Mouse (Mus musculus): ENCODE results near the gene Fbxo44.
"Not testable (repeated sequence)": the region's sequence is repeated elsewhere in the genome, so short reads cannot be mapped to it uniquely, and the experiment has no call there.

Fbxo44 gene

DNA sequence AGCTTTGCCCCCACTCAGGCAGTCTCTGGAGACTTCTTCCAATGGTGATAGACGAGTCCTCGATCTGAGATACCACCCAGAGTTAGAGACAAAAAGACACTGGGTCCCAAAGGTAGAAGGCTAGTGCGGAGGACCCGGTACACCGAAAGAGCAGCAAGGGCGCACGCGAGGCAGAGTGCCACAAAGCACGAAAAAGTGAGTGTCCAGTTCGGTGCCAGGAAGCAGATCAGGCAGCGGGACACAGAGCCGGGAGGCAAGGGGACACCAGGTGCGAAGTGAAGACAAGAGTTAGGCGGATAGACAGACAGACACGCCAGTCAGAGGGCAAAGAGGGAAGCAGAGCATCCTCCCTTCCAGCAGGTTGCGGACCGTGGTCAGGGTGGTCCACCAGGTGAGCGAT, 30.1 kb downstream of the Fbxo44 start, which contains the start of gene Mad2l2:
TSS of gene Mad2l2 (plus strand) at position 252 of the 400 bp plus-strand sequence.
- DNase-seq (ENCODE audit: low spot score): no peak

DNA sequence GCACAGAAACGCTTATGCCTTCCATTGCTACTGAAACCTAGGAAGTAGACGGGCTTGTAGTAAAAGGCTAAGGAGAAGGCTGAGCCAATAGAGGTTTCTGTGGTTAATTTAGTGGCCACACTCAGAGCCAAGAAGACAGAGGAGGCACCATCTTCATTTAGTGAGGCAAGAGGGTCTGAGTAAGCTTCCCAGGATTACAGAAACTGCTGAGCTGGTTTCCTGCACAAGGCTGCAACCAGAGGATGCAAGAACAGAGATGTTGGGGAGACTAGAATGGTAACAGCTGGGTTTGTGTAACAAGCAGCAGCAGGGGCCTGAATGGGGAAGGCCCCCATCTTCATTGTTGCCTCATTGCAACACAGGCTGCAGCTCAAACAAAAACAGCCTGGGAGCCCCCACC, 31.6 kb downstream of the Fbxo44 start:
- DNase-seq (ENCODE audit: low spot score): no peak

DNA sequence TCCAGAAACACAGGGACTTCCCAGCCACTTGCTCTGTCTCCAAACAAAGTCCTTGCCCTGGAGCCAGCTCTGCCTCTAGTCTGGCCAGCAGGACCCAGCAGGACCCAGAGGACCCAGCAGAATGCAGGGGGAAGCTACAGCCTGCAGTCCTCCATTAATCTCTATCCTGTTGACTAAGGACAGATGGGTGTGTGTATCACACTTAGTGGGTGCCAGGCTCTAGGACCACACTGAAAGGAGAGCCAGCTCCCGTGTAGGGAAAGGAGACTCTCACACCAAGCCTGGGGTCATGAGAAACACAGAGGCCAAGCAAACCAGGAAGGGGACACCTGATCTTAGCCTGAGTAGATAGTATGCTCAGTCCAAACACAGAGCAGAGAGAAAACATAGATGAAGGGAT, 32.0 kb downstream of the Fbxo44 start:
- DNase-seq (ENCODE audit: low spot score): no peak

DNA sequence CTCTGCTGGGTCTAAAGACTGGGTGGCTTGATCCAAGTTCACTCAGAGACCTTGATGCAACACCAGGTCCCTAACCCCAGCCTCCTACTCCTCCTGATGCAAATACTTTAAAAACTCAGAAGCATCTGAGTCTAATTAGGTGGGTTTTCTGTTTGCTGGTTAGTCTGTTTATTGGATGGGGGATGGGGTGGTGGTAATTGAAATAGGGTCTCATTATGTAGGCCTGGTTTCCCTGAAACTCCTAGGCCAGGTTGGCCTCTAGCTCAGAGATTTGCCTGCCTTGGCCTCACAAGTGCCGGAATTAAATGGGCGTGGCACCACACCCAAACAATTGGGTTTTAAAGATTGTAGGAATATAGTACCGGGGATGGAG, 37.6 kb downstream of the Fbxo44 start:
- no peak for DNase-seq (ENCODE audit: low spot score)

DNA sequence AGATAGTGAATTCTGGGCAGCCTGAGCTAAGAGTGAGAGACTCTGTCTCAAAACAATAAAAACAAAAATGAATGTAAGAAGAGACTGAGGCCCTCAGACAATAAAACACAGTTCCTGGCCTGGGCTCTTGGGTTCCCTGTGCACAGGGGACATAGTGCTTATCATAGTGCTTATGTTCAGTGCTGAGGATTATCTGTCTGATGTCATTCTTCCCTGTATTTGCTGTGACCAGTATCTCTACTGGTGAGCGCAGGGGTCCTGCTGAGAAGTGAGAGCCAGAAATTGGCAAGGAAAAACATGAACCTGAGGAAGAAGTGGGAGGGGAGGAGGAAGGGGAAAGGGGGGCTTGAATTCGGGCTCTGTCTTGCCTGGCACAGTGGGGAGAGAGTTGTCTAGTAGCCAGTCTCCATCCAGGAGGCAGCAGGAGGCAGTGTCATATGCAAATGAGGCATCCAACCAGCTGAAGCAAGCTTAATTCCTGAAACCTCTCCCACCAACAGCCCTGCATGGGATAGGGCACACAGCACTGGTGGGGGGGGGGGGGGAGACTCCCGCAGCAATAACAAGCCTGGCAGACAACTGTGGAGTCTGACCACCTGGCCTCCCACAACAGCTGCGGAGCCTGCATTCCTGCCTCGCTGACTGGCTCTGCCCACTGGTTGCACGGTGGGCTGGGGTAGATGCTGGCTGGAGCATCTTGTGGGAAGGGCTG, 38.1 kb downstream of the Fbxo44 start:
- no peak for DNase-seq (ENCODE audit: low spot score)

DNA sequence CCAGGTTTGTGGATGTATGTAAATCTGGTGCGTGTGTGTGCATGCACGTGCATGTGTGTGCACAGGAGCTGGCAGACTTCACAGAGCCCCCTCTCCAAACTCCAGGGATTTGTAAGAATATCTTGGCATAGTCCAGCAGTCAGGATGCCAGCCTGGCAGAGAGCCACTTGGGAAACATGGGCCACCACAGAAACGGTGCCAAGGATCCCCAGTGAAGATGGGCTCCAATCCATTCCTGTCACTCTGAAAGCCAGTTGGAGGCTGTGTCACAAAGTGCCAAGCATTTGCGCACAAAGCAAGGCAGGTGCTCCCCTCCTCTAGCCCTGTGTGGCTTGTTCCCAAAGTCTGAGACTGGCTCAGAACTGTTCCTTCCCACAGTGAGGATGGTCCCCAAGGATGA, 38.9 kb downstream of the Fbxo44 start:
- no peak for DNase-seq (ENCODE audit: low spot score)

DNA sequence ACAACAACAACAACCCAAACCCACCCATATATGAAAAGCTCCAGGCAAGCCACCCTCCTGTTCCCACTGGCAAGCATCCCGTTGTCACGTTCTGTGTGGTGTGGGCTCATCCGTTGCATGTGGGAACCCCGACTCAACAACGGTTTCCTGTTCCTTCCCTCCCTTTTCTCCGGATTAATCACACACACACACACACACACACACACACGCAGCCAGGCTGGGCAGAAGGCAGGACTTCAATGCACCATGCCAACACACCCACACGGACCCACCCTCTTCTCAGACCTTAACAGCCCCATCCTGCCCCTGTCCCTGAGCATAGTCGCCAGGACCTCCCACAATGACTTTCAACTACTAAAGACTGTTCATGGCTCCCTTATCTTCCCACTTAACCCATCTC, 39.7 kb downstream of the Fbxo44 start:
- DNase-seq (ENCODE audit: low spot score): no peak

DNA sequence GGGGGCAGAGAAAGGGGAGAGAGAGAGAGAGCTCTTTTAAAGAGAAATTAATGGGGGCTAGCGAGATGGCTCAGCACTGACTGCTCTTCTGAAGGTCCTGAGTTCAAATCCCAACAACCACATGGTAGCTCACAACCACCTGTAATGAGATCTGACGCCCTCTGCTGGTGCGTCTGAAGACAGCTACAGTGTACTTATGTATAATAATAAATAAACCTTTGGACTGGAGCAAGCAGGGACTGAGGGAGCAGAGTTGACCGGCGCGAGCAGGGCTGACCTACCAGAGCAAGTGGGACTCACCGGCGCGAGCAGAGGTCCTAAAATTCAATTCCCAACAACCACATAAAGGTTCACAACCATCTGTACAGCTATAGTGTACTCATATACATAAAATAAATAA, 40.7 kb downstream of the Fbxo44 start:
- DNase-seq (ENCODE audit: low spot score): not testable (repeated sequence)

DNA sequence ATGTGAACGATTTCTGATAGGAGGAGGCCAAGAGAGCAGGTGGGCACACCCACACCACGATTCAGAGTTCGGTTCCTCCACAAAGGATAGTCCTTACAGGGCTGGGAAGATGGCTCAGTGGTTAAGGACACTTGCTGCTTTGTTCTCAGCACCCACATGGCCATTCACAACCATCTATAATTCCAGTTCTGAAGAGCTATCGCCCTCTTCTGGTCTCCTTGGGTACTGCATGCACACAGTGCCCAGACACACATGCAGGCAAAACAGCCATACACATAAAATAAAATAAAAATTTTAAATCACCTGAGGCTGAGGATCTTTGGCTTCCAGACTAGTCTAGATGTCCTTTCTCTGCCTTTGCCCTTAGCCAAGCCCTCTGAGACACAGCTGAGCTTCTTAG, 42.9 kb downstream of the Fbxo44 start:
- no peak for DNase-seq (ENCODE audit: low spot score)

DNA sequence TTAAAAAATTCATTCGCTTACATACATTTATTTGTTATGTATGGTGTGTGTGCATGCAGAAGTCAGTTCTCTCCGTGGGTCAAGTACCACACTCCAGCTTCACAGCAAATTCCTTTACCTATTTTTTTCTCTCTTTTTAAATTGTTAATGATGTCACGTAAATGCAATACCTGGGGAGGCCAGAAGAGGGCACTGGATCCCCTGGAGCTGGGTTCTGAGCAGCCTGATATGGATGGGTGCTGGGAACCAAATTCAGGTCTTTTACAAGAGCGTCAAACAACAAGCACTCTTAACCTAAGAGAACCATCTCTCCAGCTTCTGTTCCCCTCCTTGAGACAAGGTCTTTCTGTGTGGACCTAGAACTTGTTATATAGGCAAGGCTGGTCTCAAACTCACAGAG, 43.6 kb downstream of the Fbxo44 start:
- DNase-seq (ENCODE audit: low spot score): no peak

DNA sequence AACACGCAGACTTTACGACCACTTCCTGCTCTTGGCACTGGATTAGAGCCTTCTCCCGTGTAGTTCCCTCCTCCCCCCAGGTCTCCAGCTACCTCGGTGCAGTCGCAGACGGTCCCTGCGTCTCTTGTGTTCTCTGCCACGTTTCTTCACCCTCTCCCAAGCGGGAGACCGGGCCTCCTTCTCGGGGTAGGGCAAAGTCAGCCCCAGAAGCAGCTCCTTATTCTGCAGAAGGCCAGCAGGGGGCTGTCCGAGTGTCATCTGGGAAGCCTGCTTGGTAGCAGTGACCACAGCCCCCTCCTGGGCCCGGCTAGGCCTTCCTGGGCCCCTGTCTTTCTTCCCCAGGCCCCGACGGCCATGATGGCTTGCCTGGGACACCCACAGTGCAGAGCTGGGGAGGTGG, 44.8 kb downstream of the Fbxo44 start:
- peak; percentile 27 for DNase-seq (ENCODE audit: low spot score)

DNA sequence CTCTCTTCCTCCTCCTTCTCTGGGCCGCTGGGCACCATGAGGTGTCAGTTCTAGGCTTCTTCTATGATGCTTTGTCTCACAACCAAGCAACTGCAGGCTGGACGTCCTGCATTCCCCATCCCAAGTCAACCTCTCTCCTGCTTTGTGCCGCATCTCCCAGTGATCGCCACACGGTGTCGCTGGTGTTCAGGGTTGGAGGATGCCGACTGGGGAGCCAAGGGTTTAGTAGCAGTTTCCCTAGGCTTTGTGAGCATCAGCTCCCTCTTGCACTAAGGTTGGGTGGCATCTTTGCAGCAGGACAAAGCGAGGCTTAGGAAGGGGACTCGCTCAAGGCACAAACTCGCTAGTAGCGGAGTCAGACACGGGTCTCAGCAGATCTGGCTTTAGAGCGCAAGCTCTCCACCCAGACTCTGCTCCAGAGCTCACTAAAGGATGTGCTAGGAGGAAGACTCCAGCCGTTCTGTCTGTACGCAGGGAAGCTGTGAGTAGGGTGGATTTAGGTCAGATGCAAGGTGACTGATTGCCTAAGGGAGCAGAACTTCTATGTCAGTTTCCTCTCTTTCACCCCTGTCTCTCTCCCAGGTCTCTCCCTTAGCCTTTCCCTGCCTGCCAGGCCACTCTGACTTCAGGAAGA, 45.4 kb downstream of the Fbxo44 start:
- DNase-seq (ENCODE audit: low spot score): peak; percentile 87

DNA sequence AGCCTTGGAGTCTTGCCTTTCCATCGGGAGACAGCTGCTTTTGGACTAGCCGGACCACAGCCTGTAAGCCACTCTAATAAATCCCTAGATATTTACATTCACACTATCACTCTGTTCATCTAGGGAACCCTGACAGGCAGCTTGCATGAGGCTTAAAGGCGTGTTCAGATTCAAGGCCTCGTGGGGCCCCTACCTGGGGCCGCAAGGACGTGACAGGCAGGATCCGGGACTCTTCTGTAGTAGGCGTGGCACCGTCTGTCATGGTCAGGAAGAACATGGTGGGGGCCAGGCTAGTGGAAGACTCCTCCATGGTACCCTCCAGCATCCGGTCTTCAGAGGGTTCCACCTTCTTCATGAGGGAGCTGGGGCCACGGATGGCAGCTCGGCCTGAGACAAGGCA, 47.8 kb downstream of the Fbxo44 start:
- no peak for DNase-seq (ENCODE audit: low spot score)

DNA sequence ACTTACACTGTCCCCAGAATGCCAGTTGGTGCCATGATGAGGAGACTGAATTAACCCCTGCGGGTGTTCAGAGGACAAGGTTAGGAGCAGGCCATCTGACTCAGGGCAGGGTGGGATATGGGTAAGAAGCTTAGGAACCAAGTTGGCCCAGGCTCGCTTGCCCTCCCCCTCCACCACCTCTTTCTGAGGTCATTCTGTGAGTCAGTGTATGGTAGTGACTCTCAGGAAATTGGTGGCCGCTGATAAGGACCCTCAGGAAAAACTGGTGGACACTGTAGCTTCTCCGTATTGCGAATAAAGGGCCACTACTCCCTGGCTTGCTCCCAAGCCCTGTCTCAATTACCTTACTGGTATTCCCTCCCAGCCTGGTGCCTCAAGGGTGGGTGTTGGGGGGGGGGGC, 51.1 kb downstream of the Fbxo44 start:
- no peak for DNase-seq (ENCODE audit: low spot score)

DNA sequence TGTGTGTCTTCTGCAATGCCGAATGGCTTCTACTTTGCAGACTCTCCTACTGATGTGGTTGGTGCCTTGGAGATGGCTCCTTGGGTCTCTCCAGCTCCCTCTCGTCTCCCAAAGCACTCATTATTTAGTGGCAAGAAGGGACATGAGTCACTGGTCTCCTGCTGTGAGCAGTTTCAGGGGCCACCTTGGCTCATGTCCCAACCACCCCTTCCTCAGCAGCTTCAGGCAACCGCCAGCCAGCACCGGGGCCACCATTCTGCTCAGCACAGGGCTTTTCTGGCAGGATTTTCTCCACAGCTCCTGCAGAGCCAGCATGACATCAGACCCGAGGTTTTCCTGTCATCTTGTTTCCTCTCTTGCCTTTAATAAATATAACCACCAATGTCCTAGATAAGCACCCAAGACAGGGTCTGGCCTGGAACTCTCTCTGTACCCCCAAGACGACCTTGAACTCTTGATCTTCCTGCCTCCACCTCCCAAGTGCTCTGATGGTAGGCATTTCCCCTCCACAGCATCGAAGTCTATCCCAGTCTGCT, 51.6 kb downstream of the Fbxo44 start:
- no peak for DNase-seq (ENCODE audit: low spot score)

DNA sequence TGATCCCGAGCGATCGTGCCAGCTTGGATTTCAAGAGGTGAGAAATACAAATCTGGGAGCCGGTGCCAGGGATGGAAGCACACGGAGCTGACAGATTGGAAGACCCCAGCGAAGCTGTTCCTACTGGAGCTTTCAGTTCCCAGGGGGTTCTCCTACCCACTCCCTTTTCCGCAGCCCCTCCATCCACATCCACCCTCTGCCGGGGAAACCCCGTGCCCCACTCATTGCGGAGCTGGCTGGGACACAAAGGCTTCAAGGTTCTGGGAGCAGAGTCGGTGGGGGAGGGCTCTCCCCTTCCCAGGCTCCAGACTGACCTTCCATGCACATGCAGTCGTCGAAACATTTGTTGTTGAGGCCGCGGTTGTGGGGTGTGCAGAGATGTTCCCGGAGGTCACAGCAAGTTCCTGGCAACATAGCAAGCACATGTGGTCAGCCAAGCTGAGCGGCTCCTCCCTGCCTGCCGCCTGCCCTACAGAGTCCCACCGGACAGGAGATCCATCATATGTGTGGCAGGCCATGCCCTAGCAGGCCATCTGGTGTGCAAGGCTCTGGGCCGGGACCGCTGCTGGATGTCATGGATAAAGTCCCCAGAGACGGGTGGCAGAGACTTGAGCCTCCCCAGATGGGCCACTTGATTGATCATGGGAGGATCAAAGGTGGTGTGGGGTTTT, 52.5 kb downstream of the Fbxo44 start:
- DNase-seq (ENCODE audit: low spot score): peak; percentile 73

DNA sequence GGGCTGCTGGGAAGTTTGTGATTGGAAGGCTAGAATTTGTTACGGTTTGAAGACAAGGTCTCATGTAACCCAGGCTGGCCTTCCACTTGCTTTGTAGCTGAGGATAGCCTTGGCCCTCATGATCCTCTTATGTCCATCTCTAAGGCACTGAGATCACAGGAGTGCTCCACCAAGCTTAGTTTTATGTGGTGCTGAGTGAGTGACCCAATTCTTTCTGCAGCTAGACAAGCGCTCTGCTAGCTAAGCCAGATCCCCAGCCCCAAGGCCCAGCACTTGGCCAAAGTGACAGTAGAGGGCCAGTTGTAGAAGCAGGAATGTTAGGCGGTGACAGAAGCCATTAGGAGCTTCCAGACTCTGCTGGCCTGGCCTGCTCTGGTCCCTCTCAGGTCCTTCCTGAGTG, 56.1 kb downstream of the Fbxo44 start:
- no peak for DNase-seq (ENCODE audit: low spot score)
